Mouse (Mus musculus): ENCODE data around the gene Figla. TPM values are rescaled to one million over a fixed set of nuclear protein-coding genes. Genes with fewer than 3 reads are reported as not detected.
A peak's percentile ranks its signal among the peaks of the same experiment; 100 is the strongest.

Gene Figla
- total and polyA plus RNA-seq, 2 experiments from 2014 or later, result not detected

DNA sequence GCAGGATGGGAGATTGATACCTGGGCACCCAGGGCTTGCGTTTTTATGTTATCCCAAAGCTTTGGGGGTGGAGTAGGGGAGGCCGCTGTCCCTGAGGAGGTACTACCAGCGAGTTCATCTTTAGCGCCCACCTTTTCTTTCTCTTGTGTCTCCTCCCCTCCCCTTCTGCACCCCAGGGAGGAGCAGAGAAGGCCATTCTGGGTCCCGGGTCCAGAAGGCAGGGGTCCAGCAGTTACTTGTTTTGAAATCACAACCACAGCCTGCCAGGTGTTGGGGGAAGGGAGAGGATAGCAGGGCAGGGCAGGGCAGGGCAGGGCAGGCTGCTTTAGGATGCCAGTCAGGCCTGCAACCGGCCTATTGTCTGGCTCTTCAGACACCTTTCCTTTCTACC, 13.3 kb downstream of the Figla start:
- WGBS, result 16% methylated on average over 6 of the region's 6 CpGs
- Histone ChIP-seq H3K27me3 (ENCODE audit: control insufficient read depth, insufficient read depth, low read length) (peaks cover 46% of the 10 kb centered on the region), H3K27ac (ENCODE audit: low read depth) (no peak overlapping the region), H3K9me3 (replicated peaks; ENCODE audit: control insufficient read depth, low read length) (no peaks in the 10 kb centered on the region), H3K36me3 (replicated peaks; ENCODE audit: control insufficient read depth, insufficient read depth, low read length) (no peaks in the 10 kb centered on the region), H3K4me2 (ENCODE audit: low read depth, low read length) (peak overlapping the region; percentile 78), H3K4me3 (ENCODE audit: low read depth, low read length) (peak overlapping the region; percentile 52), H3K4me1 (ENCODE audit: control insufficient read depth, insufficient read depth) (peaks cover 8% of the 10 kb centered on the region; the same call in 1 of the 2 replicates), H3K9ac (replicated peaks; ENCODE audit: low read depth, low read length) (0 out of 2 replicates have a peak overlapping the region, but pooled peaks have one; percentile 33)
- TF ChIP-seq CTCF (IDR thresholded peaks at IDR 0.05; ENCODE audit: low read depth) (no peak), EP300 (IDR thresholded peaks at IDR 0.05; ENCODE audit: low read depth) (no peak)
- no peak for ATAC-seq (ENCODE audit: insufficient read depth, low read depth)
- DNase-seq (ENCODE audit: low spot score), result no peak

DNA sequence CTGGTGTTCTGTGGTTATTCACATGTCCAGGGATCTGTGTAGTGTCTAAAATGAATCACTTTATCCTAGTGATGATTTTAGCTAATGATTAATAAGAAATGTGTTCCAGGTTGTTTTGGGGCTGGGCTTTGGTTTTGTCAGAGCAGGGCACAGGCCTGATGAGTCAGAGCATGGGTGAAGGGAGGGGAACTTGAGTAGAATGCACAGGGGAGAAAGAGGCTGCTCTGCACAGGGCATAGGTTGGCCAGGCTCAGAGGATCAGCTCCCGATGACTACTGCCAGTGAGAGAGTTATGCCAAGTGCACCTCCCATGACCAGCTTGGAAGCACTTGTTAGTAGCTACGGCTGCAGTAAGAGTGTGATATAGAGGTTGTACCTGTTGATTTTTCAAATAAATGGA, 15.6 kb downstream of the Figla start:
- Histone ChIP-seq H3K4me1 (ENCODE audit: control insufficient read depth, insufficient read depth) (peaks cover 8% of the 10 kb centered on the region; the same call in 1 of the 2 replicates), H3K4me2 (ENCODE audit: low read depth, low read length) (no peak overlapping the region), H3K4me3 (ENCODE audit: low read depth, low read length) (no peak overlapping the region), H3K36me3 (replicated peaks; ENCODE audit: control insufficient read depth, insufficient read depth, low read length) (no peaks in the 10 kb centered on the region), H3K27me3 (ENCODE audit: control insufficient read depth, insufficient read depth, low read length) (peaks cover 39% of the 10 kb centered on the region), H3K9me3 (replicated peaks; ENCODE audit: control insufficient read depth, low read length) (no peaks in the 10 kb centered on the region), H3K27ac (ENCODE audit: low read depth) (no peak overlapping the region), H3K9ac (replicated peaks; ENCODE audit: low read depth, low read length) (no peak overlapping the region)
- TF ChIP-seq CTCF (IDR thresholded peaks at IDR 0.05; ENCODE audit: low read depth), result no peak
- no peak for TF ChIP-seq EP300 (IDR thresholded peaks at IDR 0.05; ENCODE audit: low read depth)
- ATAC-seq (ENCODE audit: insufficient read depth, low read depth) (no peak), DNase-seq (ENCODE audit: low spot score) (no peak)
- WGBS, result 62% methylated on average over 2 of the region's 2 CpGs

DNA sequence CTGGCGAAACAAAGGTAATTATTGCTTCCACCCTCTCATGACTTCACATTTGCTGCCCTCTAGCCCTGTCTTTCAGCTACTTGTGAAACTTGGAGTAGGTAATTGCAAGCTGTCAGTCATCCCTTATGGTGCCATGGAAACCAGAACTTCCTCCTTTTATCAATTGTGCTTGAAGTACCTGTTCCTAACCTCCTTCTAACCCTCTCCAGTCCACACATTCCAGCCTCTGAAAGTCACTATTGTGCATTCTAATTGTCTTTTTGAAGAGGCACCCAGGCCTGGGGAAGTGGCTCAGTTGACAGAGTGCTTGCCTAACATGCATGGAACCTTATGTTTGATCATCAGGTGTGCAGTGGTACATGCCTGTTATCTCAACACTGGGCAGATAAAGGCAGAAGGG, 17.7 kb downstream of the Figla start:
- Histone ChIP-seq H3K27me3 (ENCODE audit: control insufficient read depth, insufficient read depth, low read length) (peaks cover 20% of the 10 kb centered on the region), H3K4me3 (ENCODE audit: low read depth, low read length) (no peak overlapping the region), H3K4me1 (ENCODE audit: control insufficient read depth, insufficient read depth) (0 out of 2 replicates have a peak, but pooled peaks cover 3% of the 10 kb centered on the region), H3K9me3 (replicated peaks; ENCODE audit: control insufficient read depth, low read length) (no peaks in the 10 kb centered on the region), H3K4me2 (ENCODE audit: low read depth, low read length) (no peak overlapping the region), H3K36me3 (replicated peaks; ENCODE audit: control insufficient read depth, insufficient read depth, low read length) (no peaks in the 10 kb centered on the region), H3K9ac (replicated peaks; ENCODE audit: low read depth, low read length) (no peak overlapping the region), H3K27ac (ENCODE audit: low read depth) (no peak overlapping the region)
- ATAC-seq (ENCODE audit: insufficient read depth, low read depth) (no peak), DNase-seq (ENCODE audit: low spot score) (no peak)
- no peak for TF ChIP-seq CTCF (IDR thresholded peaks at IDR 0.05; ENCODE audit: low read depth)
- no peak for TF ChIP-seq EP300 (IDR thresholded peaks at IDR 0.05; ENCODE audit: low read depth)
- WGBS, result 66% methylated on average over 1 of the region's 1 CpGs

DNA sequence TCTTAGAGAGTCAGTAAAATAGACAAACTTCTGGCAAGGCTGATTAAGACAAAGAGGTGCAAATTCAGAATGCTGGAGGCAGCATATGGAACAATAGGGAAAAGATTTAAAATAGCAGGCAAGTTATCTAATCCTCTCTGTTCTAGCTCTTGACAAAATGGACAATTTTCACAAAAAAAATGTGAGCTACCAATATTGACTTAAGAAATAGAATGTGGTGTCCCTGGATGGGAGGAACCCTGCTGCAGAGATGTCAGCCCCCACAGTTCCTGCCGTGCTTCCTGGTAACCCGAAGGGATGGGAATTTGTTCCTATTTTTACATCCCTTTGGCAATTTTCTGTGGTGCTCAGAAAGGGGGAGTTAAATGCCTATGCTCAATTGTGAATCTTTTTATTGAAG, 22.9 kb downstream of the Figla start:
- Histone ChIP-seq H3K4me1 (ENCODE audit: control insufficient read depth, insufficient read depth) (no peaks in the 10 kb centered on the region), H3K9me3 (replicated peaks; ENCODE audit: control insufficient read depth, low read length) (no peaks in the 10 kb centered on the region), H3K27me3 (ENCODE audit: control insufficient read depth, insufficient read depth, low read length) (no peaks in the 10 kb centered on the region), H3K27ac (ENCODE audit: low read depth) (no peak overlapping the region), H3K9ac (replicated peaks; ENCODE audit: low read depth, low read length) (no peak overlapping the region), H3K4me2 (ENCODE audit: low read depth, low read length) (no peak overlapping the region), H3K36me3 (replicated peaks; ENCODE audit: control insufficient read depth, insufficient read depth, low read length) (no peaks in the 10 kb centered on the region), H3K4me3 (ENCODE audit: low read depth, low read length) (no peak overlapping the region)
- DNase-seq (ENCODE audit: low spot score), result no peak
- TF ChIP-seq EP300 (IDR thresholded peaks at IDR 0.05; ENCODE audit: low read depth), result no peak
- no peak for TF ChIP-seq CTCF (IDR thresholded peaks at IDR 0.05; ENCODE audit: low read depth)
- ATAC-seq (ENCODE audit: insufficient read depth, low read depth), result no peak
- WGBS, result 37% methylated on average over 2 of the region's 2 CpGs

DNA sequence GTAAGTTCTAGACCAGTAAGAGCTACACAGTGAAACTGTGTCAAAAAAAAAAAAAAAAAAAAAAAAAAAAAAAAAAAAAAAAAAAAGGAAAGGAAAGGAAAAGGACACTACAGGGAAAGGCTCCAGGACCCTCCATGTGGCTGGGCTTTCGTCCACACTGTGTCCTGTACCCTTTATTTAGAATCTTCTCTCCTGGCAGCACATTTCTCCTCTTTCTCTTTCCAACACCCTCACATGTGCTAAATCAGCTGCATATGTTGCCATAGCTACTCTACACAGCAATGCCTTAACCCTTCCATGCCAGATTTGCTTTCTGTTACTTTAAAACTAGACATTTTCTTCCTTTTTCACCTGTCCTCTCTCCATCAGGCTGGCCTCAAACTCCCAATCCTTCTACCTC, 24.2 kb downstream of the Figla start:
- Histone ChIP-seq H3K4me2 (ENCODE audit: low read depth, low read length) (no peak overlapping the region), H3K27ac (ENCODE audit: low read depth) (no peak overlapping the region), H3K36me3 (replicated peaks; ENCODE audit: control insufficient read depth, insufficient read depth, low read length) (no peaks in the 10 kb centered on the region), H3K4me1 (ENCODE audit: control insufficient read depth, insufficient read depth) (no peaks in the 10 kb centered on the region), H3K4me3 (ENCODE audit: low read depth, low read length) (no peak overlapping the region), H3K27me3 (ENCODE audit: control insufficient read depth, insufficient read depth, low read length) (no peaks in the 10 kb centered on the region), H3K9ac (replicated peaks; ENCODE audit: low read depth, low read length) (no peak overlapping the region), H3K9me3 (replicated peaks; ENCODE audit: control insufficient read depth, low read length) (no peaks in the 10 kb centered on the region)
- no peak for DNase-seq (ENCODE audit: low spot score)
- no peak for TF ChIP-seq CTCF (IDR thresholded peaks at IDR 0.05; ENCODE audit: low read depth)
- no peak for ATAC-seq (ENCODE audit: insufficient read depth, low read depth)
- WGBS, result 71% methylated on average over 1 of the region's 1 CpGs

DNA sequence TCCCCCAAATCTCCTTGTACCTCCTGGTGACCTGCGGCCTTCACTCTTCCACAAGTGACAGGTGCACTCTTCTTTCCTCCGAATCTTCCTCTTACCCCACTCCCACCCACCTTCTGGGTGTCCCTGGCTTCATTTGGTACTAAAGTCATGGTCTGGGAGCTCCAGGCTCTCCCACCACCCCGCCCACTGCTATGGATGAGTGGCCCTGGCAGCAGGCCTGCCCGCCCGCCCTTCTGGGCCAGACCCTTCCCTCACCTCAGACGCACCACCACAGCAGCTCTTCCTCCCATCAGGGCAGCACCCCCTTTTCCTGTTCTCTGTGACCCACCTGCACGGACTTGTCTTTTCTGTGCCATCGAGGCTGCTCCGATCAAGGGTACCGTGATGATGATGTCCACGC, 31.5 kb downstream of the Figla start:
- Histone ChIP-seq H3K9ac (replicated peaks; ENCODE audit: low read depth, low read length) (no peak overlapping the region), H3K27ac (ENCODE audit: low read depth) (no peak overlapping the region), H3K4me3 (ENCODE audit: low read depth, low read length) (no peak overlapping the region), H3K27me3 (ENCODE audit: control insufficient read depth, insufficient read depth, low read length) (0 out of 2 replicates have a peak, but pooled peaks cover 3% of the 10 kb centered on the region), H3K9me3 (replicated peaks; ENCODE audit: control insufficient read depth, low read length) (no peaks in the 10 kb centered on the region), H3K4me2 (ENCODE audit: low read depth, low read length) (no peak overlapping the region), H3K36me3 (replicated peaks; ENCODE audit: control insufficient read depth, insufficient read depth, low read length) (no peaks in the 10 kb centered on the region), H3K4me1 (ENCODE audit: control insufficient read depth, insufficient read depth) (no peaks in the 10 kb centered on the region)
- ATAC-seq (ENCODE audit: insufficient read depth, low read depth) (no peak), DNase-seq (ENCODE audit: low spot score) (no peak)
- TF ChIP-seq EP300 (IDR thresholded peaks at IDR 0.05; ENCODE audit: low read depth) (no peak), CTCF (IDR thresholded peaks at IDR 0.05; ENCODE audit: low read depth) (no peak)
- 86% methylated on average over 11 of the region's 11 CpGs for WGBS

Data from heart, postnatal 0 days (tissue).